Mouse (Mus musculus) midbrain, embryonic 16.5 days (tissue): ENCODE measurements around the gene Tac1. TPM values are rescaled to one million over a fixed set of nuclear protein-coding genes. Genes with fewer than 3 reads are reported as not detected.
"Not testable (repeated sequence)": the region's sequence is repeated elsewhere in the genome, so short reads cannot be mapped to it uniquely, and the experiment has no call there.

ENCODE experiments used
- ATAC-seq: fragments of 200-750 bp; cut with Nextera tagmentation; 2 replicates; pipeline ENCODE4 v1.8.0; 2017; ENCODE audit warnings: moderate TSS enrichment
- H3K27ac ChIP-seq: fragments of 300-500 bp; sonication (generic); 2 replicates; pipeline ENCODE4 v1.5.1; 2014; ENCODE audit warnings: mild to moderate bottlenecking, low read length, mixed read lengths
- H3K27me3 ChIP-seq: fragments of 300-500 bp; sonication (generic); 2 replicates; pipeline ENCODE4 v1.6.1; 2014; ENCODE audit warnings: low read depth, low read length, mixed read lengths; ENCODE audit not compliant: control insufficient read depth, insufficient read depth
- H3K36me3 ChIP-seq: fragments of 300-500 bp; sonication (generic); 2 replicates; pipeline ENCODE4 v1.6.1; 2014; ENCODE audit warnings: mild to moderate bottlenecking, low read length, moderate library complexity, mixed read lengths; ENCODE audit not compliant: control insufficient read depth, insufficient read depth
- H3K4me1 ChIP-seq: fragments of 300-500 bp; sonication (generic); 2 replicates; pipeline ENCODE4 v1.6.1; 2014; ENCODE audit warnings: mild to moderate bottlenecking, low read length, mixed read lengths; ENCODE audit not compliant: control insufficient read depth, insufficient read depth
- H3K4me2 ChIP-seq: fragments of 300-500 bp; sonication (generic); 2 replicates; pipeline ENCODE4 v1.6.1; 2014; ENCODE audit warnings: mild to moderate bottlenecking, low read length, mixed read lengths
- H3K4me3 ChIP-seq: fragments of 300-500 bp; sonication (generic); 2 replicates; pipeline ENCODE4 v1.5.1; 2014; ENCODE audit warnings: low read depth, mild to moderate bottlenecking, low read length, moderate library complexity, mixed read lengths
- H3K9ac ChIP-seq: fragments of 300-500 bp; sonication (generic); 2 replicates; pipeline ENCODE4 v1.6.1; 2014; ENCODE audit warnings: low read depth, low read length, mixed read lengths
- H3K9me3 ChIP-seq: fragments of 300-500 bp; sonication (generic); replicated peaks from 2 replicates; pipeline ENCODE4 v1.6.1; 2014; ENCODE audit warnings: mild to moderate bottlenecking, low read length, mixed read lengths; ENCODE audit not compliant: control insufficient read depth, poor library complexity, severe bottlenecking
- WGBS: fragments of 180-500 bp; shearing (Covaris S2); extraction: QIAGEN DNeasy Blood & Tissue Kit; methylation state at CpG from one replicate; pipeline ENCODE4 v1.1.7; 2014; 5-methylcytosine and 5-hydroxymethylcytosine counted together
- polyA plus RNA-seq: library from polyadenylated mRNA; unstranded; fragments of >200 nt; fragmentation: Nextera tagmentation; extraction: Ambion mirVana; gene quantifications from 2 replicates; pipeline ENCODE4 v1.2.1, GENCODE M21; 2015

Tac1 gene
- 126 and 137 TPM in 2 replicates for polyA plus RNA-seq

DNA sequence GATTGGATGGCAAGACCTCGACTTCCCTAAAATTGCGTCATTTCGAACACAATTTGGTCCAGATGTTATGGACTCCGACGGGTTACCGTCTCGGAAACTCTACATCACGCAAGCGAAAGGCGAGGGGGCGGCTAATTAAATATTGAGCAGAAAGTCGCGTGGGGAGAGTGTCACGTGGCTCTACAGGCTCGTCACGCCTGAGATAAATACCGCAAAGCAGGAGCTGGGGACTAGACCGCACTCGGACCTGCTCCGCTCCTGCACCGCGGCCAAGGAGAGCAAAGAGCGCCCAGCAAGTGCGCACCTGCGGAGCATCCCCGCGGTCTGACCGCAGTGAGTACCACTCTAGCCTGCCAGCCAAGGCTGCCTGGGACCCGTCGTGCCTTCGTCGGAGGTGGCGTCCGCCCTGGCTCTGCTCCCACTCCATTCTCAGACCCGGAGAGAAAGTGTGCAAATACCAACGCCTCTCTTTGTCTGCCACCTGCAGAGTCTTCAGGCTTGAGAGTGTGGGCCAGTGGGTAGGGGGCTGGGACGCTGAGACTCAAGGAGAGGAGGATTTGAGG, at the start of gene Tac1:
Gene Tac1, plus strand, starts transcription at position 51 of the 563 bp plus-strand sequence.
- 1% methylated on average over 37 of the region's 37 CpGs for WGBS

GRCm38 (mm10) chr6:7543511-7543910, 11.2 kb upstream of the Tac1 start:
- not testable (repeated sequence) for H3K27ac ChIP-seq, H3K4me2 ChIP-seq, H3K9me3 ChIP-seq, H3K36me3 ChIP-seq, H3K9ac ChIP-seq, H3K27me3 ChIP-seq, H3K4me3 ChIP-seq, H3K4me1 ChIP-seq, ATAC-seq
- WGBS = 73% methylated on average over 2 of the region's 2 CpGs

More for the DNA sequence above, at the start of gene Tac1:
- peak within 1 kb of the TSS; percentile 94 for H3K4me2 ChIP-seq
- peaks cover 14% of the 10 kb centered on the region for H3K27me3 ChIP-seq
- peak within 1 kb of the TSS; percentile 62 for H3K9ac ChIP-seq
- peak; percentile 75 for ATAC-seq
- no peak within 1 kb of the TSS for H3K27ac ChIP-seq
- peaks cover 16% of the 10 kb centered on the region for H3K4me1 ChIP-seq
- H3K4me3 ChIP-seq = peak within 1 kb of the TSS; percentile 45
- no peaks in the 10 kb centered on the region for H3K36me3 ChIP-seq
- H3K9me3 ChIP-seq = no peaks in the 10 kb centered on the region

DNA sequence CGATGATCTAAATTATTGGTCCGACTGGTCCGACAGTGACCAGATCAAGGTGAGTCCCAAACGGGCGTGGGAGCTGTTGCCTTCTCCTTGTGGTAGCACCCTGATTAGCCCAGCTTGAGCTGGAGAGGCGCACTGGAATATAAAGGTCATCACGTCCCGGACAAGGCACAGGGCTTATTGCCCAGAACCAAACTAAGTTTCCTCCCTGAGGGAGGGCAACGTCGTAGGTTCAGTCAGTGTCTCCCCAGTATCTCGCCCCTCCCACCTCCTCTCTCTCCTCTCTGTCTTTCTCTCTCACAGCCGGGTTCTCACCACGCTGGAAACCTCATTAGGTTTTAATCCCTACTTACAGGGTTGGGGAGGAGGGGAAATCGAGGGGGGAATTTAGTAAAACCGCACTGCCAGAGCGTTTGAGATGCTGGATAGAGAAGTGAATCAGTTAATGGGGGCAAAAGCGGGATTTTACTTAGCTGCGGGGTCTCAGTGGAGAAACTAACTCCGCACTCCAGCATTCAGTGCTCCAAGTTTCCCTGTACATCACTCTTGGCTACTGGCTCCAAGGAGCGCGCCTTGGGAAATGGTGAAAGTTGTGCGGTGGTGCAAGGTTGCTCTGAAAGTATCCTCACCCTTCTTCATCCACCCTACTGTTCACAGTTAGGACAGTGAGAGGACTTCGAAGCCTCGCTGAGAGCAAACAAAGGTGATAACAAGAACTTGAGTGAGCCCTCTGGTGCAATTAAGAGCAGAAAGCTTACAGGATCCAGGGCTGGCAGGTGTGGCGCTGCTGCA, 1.2 kb downstream of the Tac1 start:
- under 1% methylated on average over 25 of the region's 25 CpGs for WGBS
- no peak overlapping the region for H3K27ac ChIP-seq
- peaks cover 14% of the 10 kb centered on the region for H3K27me3 ChIP-seq
- peak overlapping the region; percentile 62 for H3K9ac ChIP-seq
- ATAC-seq = peak; percentile 19
- peak overlapping the region; percentile 45 for H3K4me3 ChIP-seq
- peaks cover 16% of the 10 kb centered on the region for H3K4me1 ChIP-seq
- no peaks in the 10 kb centered on the region for H3K36me3 ChIP-seq
- peak overlapping the region; percentile 94 for H3K4me2 ChIP-seq
- H3K9me3 ChIP-seq = no peaks in the 10 kb centered on the region

- Histone ChIP-seq H3K4me1 (peaks cover 16% of the 10 kb centered on the region), H3K9ac (no peak overlapping the region), H3K4me3 (no peak overlapping the region), H3K4me2 (no peak overlapping the region), H3K36me3 (no peaks in the 10 kb centered on the region), H3K27ac (no peak overlapping the region), H3K9me3 (no peaks in the 10 kb centered on the region), H3K27me3 (peaks cover 14% of the 10 kb centered on the region)
- ATAC-seq = peak; percentile 55
Measured at GRCm38 (mm10) chr6:7558164-7558563, 3.5 kb downstream of the Tac1 start.

- 31% methylated on average over 6 of the region's 6 CpGs for WGBS
- Histone ChIP-seq H3K9ac (no peak overlapping the region), H3K36me3 (no peaks in the 10 kb centered on the region), H3K27ac (no peak overlapping the region), H3K27me3 (no peaks in the 10 kb centered on the region), H3K4me3 (no peak overlapping the region), H3K4me1 (no peaks in the 10 kb centered on the region; the same call in 1 of the 2 replicates), H3K4me2 (no peak overlapping the region), H3K9me3 (no peaks in the 10 kb centered on the region)
- ATAC-seq = 0 out of 2 replicates have a peak, but pooled peaks have one; percentile 53
Measured at GRCm38 (mm10) chr6:7562524-7562923, 7.8 kb downstream of the Tac1 start.

- Histone ChIP-seq H3K27me3 (no peaks in the 10 kb centered on the region), H3K27ac (no peak overlapping the region), H3K36me3 (no peaks in the 10 kb centered on the region), H3K9ac (no peak overlapping the region), H3K9me3 (no peaks in the 10 kb centered on the region), H3K4me2 (no peak overlapping the region), H3K4me1 (no peaks in the 10 kb centered on the region; the same call in 1 of the 2 replicates), H3K4me3 (no peak overlapping the region)
- 88% methylated on average over 3 of the region's 3 CpGs for WGBS
- no peak for ATAC-seq
Measured at GRCm38 (mm10) chr6:7564537-7564936, 9.9 kb downstream of the Tac1 start.

DNA sequence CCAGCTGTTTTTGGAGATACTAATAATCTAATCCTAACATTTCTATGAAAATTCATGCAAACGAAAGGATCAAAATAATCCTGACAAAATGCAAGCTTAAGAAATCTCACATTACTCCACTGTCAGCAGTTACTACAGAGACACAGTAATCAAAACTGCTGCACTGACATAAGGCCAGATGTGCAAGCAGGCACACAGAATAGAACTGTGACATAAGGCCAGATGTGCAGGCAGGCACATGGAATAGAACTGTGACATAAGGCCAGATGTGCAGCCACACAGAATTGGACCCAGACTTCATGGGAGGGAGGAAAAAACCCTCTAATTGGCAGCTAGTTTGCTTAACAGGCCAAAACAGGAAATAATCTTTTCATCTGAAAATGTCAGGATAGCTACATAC, 16.5 kb downstream of the Tac1 start:
- H3K4me1 ChIP-seq = no peaks in the 10 kb centered on the region
- no peaks in the 10 kb centered on the region for H3K36me3 ChIP-seq
- no peak for ATAC-seq
- no peaks in the 10 kb centered on the region for H3K27me3 ChIP-seq
- H3K27ac ChIP-seq = no peak overlapping the region
- H3K4me2 ChIP-seq = no peak overlapping the region
- WGBS = 77% methylated on average over 1 of the region's 1 CpGs
- no peak overlapping the region for H3K4me3 ChIP-seq
- H3K9ac ChIP-seq = no peak overlapping the region
- no peaks in the 10 kb centered on the region for H3K9me3 ChIP-seq

DNA sequence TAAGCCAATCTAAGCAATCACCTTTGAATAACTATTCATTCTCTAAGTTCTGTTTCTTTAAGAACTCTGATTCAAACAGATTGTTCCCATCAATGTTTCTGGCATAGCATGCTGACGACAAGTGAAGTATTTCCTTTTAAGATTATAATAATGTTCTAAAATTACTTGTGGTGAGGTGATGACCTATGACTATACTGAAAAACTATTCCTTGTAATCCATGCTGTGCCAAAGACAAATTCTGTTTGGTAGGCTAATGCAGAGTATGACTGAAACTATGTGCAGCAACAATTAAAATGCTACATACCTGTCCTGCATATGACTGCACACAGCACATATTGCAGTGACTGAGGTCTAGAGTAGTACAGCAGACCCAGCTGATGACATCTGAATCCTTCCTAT, 23.4 kb downstream of the Tac1 start:
- Histone ChIP-seq H3K4me2 (no peak overlapping the region), H3K4me1 (no peaks in the 10 kb centered on the region), H3K4me3 (no peak overlapping the region), H3K9me3 (no peaks in the 10 kb centered on the region), H3K27ac (no peak overlapping the region), H3K36me3 (no peaks in the 10 kb centered on the region), H3K27me3 (no peaks in the 10 kb centered on the region), H3K9ac (no peak overlapping the region)
- WGBS = 66% methylated on average over 1 of the region's 1 CpGs
- ATAC-seq = no peak

- Histone ChIP-seq H3K36me3 (no peaks in the 10 kb centered on the region), H3K9me3 (no peaks in the 10 kb centered on the region), H3K4me1 (no peaks in the 10 kb centered on the region), H3K4me3 (no peak overlapping the region), H3K9ac (no peak overlapping the region), H3K27me3 (no peaks in the 10 kb centered on the region), H3K27ac (no peak overlapping the region), H3K4me2 (no peak overlapping the region)
- 90% methylated on average over 2 of the region's 2 CpGs for WGBS
- no peak for ATAC-seq
Measured at GRCm38 (mm10) chr6:7594445-7594844, 39.8 kb downstream of the Tac1 start.
